Mouse (Mus musculus) embryo, embryonic 10.5 days (tissue): ENCODE results near the gene Lamp1.

Source experiments
- DNase-seq: peaks from one replicate; pipeline ENCODE4 v3.0.0-alpha.2; 2015; ENCODE audit warnings: low spot score

Lamp1 gene

DNA sequence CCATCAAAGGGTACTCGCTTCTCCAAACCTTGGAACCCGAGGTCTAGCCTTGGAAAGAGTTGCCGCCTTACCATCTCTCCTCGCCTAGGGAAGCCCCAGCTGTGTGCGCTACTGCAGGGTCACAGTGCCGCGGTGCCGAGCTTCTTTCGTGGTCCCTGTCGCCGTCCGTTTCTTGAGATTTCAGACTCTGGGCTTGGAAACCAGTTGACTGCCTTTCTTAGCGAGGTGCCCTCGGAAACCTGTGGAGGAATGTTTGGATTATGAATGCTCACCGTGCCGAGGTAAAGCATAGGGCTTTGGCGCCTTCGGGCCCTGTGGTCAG, 42.0 kb downstream of the Lamp1 start:
- no peak for DNase-seq

- DNase-seq, result no peak
Observed at GRCm38 (mm10) chr8:13202041-13202440, 43.1 kb downstream of the Lamp1 start.

DNA sequence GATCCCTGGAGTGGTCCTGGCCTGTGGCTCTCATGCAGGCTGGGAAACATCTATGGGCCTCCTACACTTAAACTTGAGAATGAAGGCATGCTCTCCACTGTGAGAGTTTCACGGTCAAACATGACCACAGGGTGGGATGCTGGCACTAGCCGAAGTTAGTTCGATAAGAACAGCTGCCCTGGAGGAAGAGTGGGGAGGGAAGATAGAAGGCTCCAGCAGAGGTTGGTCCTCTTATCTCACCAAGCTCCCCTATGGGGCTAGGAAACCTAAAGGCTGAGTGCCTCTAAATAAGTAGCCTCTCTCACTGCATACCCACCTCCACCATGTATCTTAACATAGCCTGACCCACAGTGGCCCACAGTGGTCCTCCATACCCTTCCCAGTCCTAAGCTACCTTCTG, 43.8 kb downstream of the Lamp1 start:
- DNase-seq, result no peak

DNA sequence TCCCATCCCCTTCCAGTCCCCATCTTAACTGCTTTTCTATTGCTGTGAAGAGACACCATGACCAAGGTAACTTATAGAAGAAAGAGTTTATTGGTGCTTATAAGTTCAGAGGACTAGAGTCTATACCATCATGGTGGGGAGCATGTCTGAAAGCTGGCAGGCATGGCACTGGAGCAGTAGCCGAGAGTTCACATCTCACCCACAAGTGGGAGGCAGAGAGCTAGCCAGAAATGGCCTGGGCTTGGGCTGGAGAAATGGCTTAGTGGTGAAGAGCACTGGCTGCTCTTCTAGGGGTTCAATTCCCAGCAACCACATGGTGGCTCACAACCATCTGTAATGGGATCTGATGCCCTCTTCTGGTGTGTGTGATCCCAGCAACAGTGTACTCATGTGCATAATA, 44.5 kb downstream of the Lamp1 start:
- no peak for DNase-seq

DNA sequence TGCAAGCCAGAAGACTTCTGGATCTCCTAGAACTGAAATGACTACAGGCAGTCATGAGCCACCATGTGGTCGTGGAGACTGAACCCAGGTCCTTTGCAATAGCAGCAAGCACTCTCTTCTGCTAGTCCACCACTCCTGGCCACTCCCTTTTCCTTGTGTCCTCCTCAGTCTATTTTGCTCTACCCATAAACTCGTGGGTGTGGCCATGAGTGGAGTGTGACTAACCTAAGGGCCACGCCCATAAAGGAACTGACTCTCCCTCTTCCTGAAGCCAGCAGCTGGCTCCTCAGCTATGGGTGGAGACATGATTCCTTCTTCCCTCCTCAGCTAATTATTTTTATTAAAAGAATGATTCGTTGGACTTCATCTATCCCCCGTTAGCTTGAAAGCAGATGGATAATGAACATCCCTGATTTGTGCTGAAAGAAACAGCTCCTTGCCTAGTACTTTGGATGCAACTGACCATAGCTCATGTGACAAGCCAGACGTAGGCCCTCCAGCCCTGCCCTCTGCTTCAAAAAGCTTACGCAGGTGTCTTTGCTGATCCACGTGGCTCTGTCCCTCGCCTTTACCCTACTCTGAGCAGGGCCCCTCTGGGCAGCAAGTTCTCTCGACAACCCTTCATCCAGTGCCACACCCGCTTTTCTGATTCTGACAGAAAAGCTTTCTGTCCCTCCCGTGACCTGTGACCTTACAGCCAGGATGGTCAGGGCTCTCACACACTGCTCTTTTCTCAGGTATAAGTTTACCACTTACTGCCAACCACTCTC, 45.6 kb downstream of the Lamp1 start:
- no peak for DNase-seq

DNA sequence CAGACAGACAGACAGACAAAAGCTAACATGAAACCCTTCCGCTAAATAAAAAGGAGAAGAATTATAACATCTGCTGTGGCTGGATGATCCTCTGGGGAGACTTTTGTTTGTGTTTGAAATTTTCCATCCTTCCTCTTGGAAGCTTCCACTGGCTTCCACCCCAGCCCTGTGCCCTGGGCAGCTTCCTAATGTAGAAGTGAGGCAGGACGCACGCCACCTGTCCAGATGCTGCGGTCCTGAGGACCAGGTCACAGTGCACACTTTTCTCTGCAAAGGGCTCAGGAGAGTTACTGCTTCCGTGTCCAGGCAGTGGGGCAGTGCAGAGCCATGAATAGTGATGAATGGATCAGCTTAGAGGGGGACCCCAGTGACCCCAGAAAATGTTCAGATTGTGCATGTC, 46.4 kb downstream of the Lamp1 start:
- no peak for DNase-seq

- DNase-seq, result no peak
Observed at GRCm38 (mm10) chr8:13206290-13206689, 47.3 kb downstream of the Lamp1 start.

GRCm38 (mm10) chr8:13208627-13209355, 49.8 kb downstream of the Lamp1 start:
- no peak for DNase-seq

DNA sequence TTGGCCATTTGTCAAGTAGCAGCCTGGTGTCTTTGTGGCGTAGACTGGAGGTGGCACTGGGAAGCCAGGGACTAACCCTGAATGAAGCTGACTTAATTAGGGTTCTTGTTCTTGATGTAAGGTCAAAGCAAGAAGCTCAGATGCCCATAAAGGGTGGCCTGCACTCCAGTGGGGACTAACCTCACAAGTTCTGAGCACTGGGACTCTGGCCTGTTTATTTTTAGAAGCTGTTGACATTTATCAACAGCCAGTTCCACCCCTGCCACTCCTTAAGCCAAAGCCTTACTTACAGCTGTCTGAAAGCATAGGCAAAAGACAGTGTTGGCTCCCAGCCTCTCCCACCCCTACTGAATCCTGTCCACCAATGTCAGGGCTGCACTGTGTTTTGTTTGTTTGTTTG, 50.8 kb downstream of the Lamp1 start:
- DNase-seq, result no peak

GRCm38 (mm10) chr8:13213479-13214268, 54.7 kb downstream of the Lamp1 start:
- peak; percentile 91 for DNase-seq

- no peak for DNase-seq
Observed at GRCm38 (mm10) chr8:13216386-13216785, 57.4 kb downstream of the Lamp1 start.

DNA sequence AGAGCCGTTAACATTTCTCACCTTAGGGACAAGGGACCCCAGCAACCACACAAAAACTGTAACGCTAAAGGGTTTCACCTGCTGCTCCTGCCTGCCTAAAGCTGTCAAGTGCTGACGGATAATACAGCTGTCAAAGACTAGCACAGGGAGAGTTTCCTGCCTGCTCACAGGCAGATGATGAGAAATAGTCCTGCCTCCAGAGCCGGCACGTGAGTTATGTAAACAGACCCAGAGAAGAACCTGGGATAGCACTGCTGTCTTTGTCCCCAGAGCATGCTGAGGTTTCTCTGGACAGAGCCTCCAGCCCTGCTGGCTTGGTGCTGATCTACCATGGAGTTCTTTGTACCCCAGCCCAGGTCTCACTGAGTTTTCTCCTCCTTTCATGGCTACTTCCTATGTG, 58.1 kb downstream of the Lamp1 start:
- DNase-seq, result no peak

DNA sequence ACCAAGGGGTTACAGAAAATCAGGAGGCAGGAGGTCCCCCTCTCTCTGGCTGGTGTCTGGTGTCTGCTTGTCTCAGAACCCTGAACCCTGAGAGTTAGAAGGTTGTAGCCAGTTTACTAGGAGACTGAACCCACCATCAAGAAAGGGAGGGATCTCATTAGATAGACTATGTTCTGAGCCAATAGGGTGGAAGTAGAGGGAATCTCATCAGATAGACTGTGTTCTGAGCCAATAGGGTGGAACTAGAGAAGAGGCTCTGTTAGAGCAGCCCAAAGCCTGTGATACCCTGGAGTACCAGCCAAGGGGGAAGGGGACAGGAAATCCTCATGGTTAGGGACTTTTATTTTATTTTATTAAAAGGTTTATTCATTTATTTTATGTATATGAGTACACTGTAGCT, 59.0 kb downstream of the Lamp1 start:
- no peak for DNase-seq

DNA sequence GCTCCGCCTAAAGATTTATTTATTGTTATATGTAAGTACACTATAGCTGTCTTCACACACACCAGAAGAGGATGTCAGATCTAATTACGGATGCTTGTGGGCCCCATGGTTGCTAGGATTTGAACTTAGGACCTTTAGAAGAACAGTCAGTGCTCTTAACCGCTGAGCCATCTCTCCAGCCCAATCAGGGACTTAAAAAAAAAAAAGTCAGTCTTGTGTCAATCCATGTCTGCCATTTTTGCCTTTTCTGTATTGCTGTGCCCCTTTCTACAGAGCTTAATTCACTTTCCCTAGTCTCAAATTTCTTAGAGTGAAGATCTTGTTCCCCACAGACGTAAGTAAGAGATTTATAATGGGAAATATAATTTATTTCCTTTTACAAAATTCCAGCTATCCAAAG, 59.5 kb downstream of the Lamp1 start:
- DNase-seq, result no peak

DNA sequence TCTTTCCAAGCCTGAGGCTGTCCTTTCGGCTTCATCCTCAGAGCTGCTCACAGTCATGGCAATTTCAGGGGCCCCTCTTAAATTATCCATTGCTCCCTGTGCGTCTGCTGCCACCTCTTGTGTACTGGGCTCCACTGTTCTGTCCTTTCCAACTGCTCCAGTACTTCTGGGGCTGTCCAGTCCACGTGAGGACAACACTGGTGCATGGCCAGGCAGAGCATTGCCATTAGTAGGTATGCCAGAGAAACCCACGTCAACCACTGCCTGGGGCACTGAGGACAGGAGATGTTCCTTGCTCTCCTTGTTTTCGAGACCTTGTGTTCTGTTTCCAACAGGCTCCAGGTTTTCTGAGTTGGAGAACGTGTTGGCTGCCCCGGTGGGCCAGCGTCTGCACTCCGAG, 65.5 kb downstream of the Lamp1 start:
- DNase-seq, result no peak
